Mouse (Mus musculus) small intestine, adult 2 months (tissue): ENCODE measurements around the gene Slc4a4. TPM values are rescaled to one million over a fixed set of nuclear protein-coding genes. Genes with fewer than 3 reads are reported as not detected.
"Not testable (repeated sequence)": the region's sequence is repeated elsewhere in the genome, so short reads cannot be mapped to it uniquely, and the experiment has no call there.

Source experiments
- H3K27ac ChIP-seq: fragments of 200-500 bp; 2 replicates; pipeline ENCODE4 v1.5.1; 2012; ENCODE audit warnings: low read depth, low read length, control low read depth, inconsistent platforms; ENCODE audit not compliant: insufficient read depth
- H3K27me3 ChIP-seq: fragments of 200-500 bp; 2 replicates; pipeline ENCODE4 v1.6.1; 2012; ENCODE audit warnings: mild to moderate bottlenecking, moderate library complexity, low read length, inconsistent platforms; ENCODE audit not compliant: control insufficient read depth, insufficient read depth
- H3K36me3 ChIP-seq: fragments of 200-500 bp; 2 replicates; pipeline ENCODE4 v1.6.1; 2012; ENCODE audit warnings: mild to moderate bottlenecking, low read length, control low read depth, inconsistent platforms; ENCODE audit not compliant: control insufficient read depth, insufficient read depth
- H3K4me1 ChIP-seq: fragments of 200-500 bp; 2 replicates; pipeline ENCODE4 v1.6.1; 2012; ENCODE audit warnings: low read length, inconsistent platforms, mixed read lengths; ENCODE audit not compliant: control insufficient read depth, insufficient read depth, insufficient read length
- H3K4me3 ChIP-seq: fragments of 200-500 bp; 2 replicates; pipeline ENCODE4 v1.5.1; 2012; ENCODE audit warnings: low read depth, mild to moderate bottlenecking, control low read depth, inconsistent platforms, low read length, moderate library complexity
- CTCF ChIP-seq: fragments of 200-500 bp; IDR thresholded peaks from 2 replicates; pipeline ENCODE4 v1.5.1; 2012; ENCODE audit warnings: low read depth, mild to moderate bottlenecking, control low read depth, inconsistent platforms, low read length, moderate library complexity, mixed read lengths; ENCODE audit not compliant: insufficient replicate concordance, insufficient read length; ENCODE audit errors: extremely low read depth
- POLR2A ChIP-seq: fragments of 200-500 bp; IDR thresholded peaks from 2 replicates; pipeline ENCODE4 v1.6.1; 2012; ENCODE audit warnings: low read depth, mild to moderate bottlenecking, control low read depth, inconsistent platforms, low read length, moderate library complexity
- WGBS: fragments of 180-500 bp; shearing (Covaris S2); methylation state at CpG from one replicate; pipeline ENCODE4 v1.1.7; 2018; 5-methylcytosine and 5-hydroxymethylcytosine counted together
- polyA plus RNA-seq: library from polyadenylated mRNA; depleted of rRNA; stranded (reverse); fragments of >200 nt; gene quantifications from 2 replicates; pipeline ENCODE4 v1.2.3, GENCODE M21; 2012

Gene Slc4a4
- polyA plus RNA-seq, 1 experiment, result 15.3 TPM

GRCm38 (mm10) chr5:88982040-88982736, 95.6 kb downstream of the Slc4a4 start:
- WGBS, result 48% methylated on average over 3 of the region's 3 CpGs
- Histone ChIP-seq H3K4me1 (peaks cover 22% of the 10 kb centered on the region), H3K27ac (peak overlapping the region; percentile 64; the same call in 1 of the 2 replicates), H3K27me3 (no peaks in the 10 kb centered on the region), H3K36me3 (no peaks in the 10 kb centered on the region), H3K4me3 (no peak overlapping the region)
- TF ChIP-seq CTCF (no peak), POLR2A (no peak)

- no peak overlapping the region for H3K4me3 ChIP-seq
- 32% methylated on average over 2 of the region's 2 CpGs for WGBS
- no peak for TF ChIP-seq POLR2A
- no peak for TF ChIP-seq CTCF
- no peaks in the 10 kb centered on the region for H3K27me3 ChIP-seq
- H3K36me3 ChIP-seq, result no peaks in the 10 kb centered on the region
- peaks cover 22% of the 10 kb centered on the region for H3K4me1 ChIP-seq
- peak overlapping the region; percentile 59 for H3K27ac ChIP-seq
Observed at GRCm38 (mm10) chr5:88983170-88983569, 96.6 kb downstream of the Slc4a4 start.

GRCm38 (mm10) chr5:88983652-88984051, 97.0 kb downstream of the Slc4a4 start:
- Histone ChIP-seq H3K27ac (peak overlapping the region; percentile 70), H3K4me1 (peaks cover 22% of the 10 kb centered on the region), H3K4me3 (no peak overlapping the region), H3K36me3 (no peaks in the 10 kb centered on the region), H3K27me3 (no peaks in the 10 kb centered on the region)
- 27% methylated on average over 7 of the region's 7 CpGs for WGBS
- no peak for TF ChIP-seq CTCF
- TF ChIP-seq POLR2A, result no peak

- H3K4me1 ChIP-seq, result peaks cover 3% of the 10 kb centered on the region; the same call in 1 of the 2 replicates
- TF ChIP-seq CTCF (no peak), POLR2A (no peak)
- no peak overlapping the region for H3K27ac ChIP-seq
- H3K27me3 ChIP-seq, result no peaks in the 10 kb centered on the region
- no peaks in the 10 kb centered on the region for H3K36me3 ChIP-seq
- no peak overlapping the region for H3K4me3 ChIP-seq
Observed at GRCm38 (mm10) chr5:88989018-88989417, 102.4 kb downstream of the Slc4a4 start.

- no peak overlapping the region for H3K27ac ChIP-seq
- peaks cover 2% of the 10 kb centered on the region; the same call in 1 of the 2 replicates for H3K4me1 ChIP-seq
- WGBS, result 69% methylated on average over 9 of the region's 9 CpGs
- H3K27me3 ChIP-seq, result no peaks in the 10 kb centered on the region
- no peak for TF ChIP-seq CTCF
- no peak for TF ChIP-seq POLR2A
- H3K4me3 ChIP-seq, result no peak overlapping the region
- no peaks in the 10 kb centered on the region for H3K36me3 ChIP-seq
Observed at GRCm38 (mm10) chr5:88990196-88990747, 103.7 kb downstream of the Slc4a4 start.

GRCm38 (mm10) chr5:88991309-88991708, 104.7 kb downstream of the Slc4a4 start:
- H3K27me3 ChIP-seq, H3K4me1 ChIP-seq, H3K36me3 ChIP-seq, H3K4me3 ChIP-seq, H3K27ac ChIP-seq: not testable (repeated sequence)
- 82% methylated on average over 2 of the region's 2 CpGs for WGBS

GRCm38 (mm10) chr5:88994533-88994932, 107.9 kb downstream of the Slc4a4 start:
- TF ChIP-seq POLR2A (no peak), CTCF (no peak)
- Histone ChIP-seq H3K27me3 (no peaks in the 10 kb centered on the region), H3K36me3 (no peaks in the 10 kb centered on the region), H3K27ac (no peak overlapping the region), H3K4me1 (no peaks in the 10 kb centered on the region), H3K4me3 (no peak overlapping the region)
- WGBS, result 70% methylated on average over 5 of the region's 5 CpGs
